Mouse (Mus musculus) liver, adult (tissue): ENCODE data around the gene Lrrc10b.

Source experiments
- GATA4 ChIP-seq: IDR thresholded peaks from 2 replicates; pipeline ENCODE4 v1.6.1; 2014; ENCODE audit warnings: mild to moderate bottlenecking, low read length; ENCODE audit not compliant: insufficient replicate concordance

Gene Lrrc10b

DNA sequence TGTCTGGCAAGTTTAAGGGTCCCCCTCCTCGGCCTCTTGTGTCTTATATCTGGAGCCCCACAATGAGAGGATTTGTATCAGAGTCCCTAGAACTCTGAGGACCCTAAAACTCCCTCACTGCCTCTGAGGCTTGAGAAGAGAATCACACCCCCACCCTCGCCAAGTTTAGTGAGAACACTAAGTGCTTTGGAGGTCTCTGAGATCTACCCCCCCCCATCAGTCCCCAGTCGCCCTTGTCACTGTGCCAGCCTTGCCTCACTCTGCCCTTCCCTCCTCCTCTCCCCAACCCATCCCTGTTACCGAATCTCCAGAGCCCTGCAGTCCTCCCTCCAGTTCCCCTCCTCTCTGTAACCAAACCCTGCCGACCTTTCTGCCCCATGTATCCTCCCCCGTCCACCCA lies 30.5 kb downstream of the Lrrc10b start:
- TF ChIP-seq GATA4 = no peak

- TF ChIP-seq GATA4 = no peak
These were observed 31.0 kb downstream of the Lrrc10b start for GRCm38 (mm10) chr19:10426312-10426711.

GRCm38 (mm10) chr19:10425484-10426270 lies 31.6 kb downstream of the Lrrc10b start:
- TF ChIP-seq GATA4 = no peak

DNA sequence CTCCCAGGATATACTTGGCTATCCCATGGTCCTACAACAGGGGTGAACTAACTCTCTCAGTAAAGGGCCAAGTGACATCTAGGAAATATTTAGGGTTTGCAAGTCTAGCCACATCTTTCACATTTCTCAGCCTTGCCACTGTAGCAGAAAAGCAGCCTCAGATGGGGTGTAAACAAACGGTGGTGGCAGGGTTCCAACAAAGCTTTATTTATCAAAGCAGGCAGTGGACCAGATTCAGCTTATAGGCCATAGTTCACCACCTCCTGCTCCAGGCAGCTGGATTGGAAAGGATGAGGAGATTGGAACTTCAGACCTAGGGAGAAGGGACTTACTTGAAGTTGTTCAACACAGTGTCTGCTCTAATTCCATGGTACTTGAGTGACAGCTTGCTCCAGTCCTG lies 32.5 kb downstream of the Lrrc10b start:
- TF ChIP-seq GATA4 = no peak

DNA sequence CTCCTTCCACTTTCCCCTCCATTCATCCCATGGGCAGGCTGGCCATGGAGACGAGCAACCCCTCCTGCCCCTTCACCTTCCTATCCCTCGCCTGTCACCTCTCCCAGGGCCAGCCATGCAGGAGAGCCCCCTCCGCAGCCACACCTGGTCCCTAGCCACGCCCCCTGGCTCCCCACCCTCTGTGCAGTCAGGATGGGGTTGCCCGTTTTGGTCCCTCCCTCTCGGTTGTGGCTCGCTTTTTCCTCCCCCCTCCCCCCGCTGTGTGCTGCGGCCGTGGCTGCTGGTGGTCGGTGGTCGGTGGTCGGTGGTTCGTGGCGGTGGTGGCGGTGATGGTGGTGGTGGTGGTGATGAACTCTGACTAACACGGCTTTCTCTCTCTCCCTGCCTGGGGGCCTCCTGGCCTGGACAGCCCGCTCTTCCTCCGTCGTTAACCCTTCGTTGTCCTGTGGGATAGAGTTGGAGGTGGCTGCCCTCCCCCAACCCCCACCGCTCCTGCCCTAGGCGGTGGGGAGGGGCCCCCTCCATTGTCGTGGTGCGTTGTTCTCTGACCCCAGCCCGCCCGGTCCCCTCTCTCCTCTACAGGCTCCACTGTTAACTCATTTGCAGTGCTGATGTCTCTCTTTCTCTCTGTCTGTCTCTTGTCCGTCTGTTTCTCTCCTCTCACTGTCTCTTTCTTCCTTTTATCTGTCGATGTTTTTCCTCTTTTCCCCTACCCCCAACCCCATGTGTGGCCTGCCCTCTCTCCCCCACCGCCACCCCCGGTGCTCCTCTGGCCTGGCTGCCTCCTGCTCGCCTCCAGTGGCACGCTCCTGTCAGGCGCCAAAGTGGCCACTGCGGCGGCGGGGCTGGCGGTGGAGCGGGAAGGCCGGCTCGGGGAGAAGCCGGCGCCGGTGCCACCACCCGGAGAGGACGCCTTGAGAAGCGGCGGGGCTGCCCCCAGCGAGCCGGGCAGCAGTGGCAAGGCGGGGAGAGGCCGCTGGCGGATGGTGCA lies 35.0 kb downstream of the Lrrc10b start:
- no peak for TF ChIP-seq GATA4

- TF ChIP-seq GATA4 = no peak
These were observed 39.8 kb downstream of the Lrrc10b start for GRCm38 (mm10) chr19:10417436-10417835.

- TF ChIP-seq GATA4 = no peak
These were observed 40.4 kb downstream of the Lrrc10b start for GRCm38 (mm10) chr19:10416889-10417288.

- TF ChIP-seq GATA4 = no peak
These were observed 41.8 kb downstream of the Lrrc10b start for GRCm38 (mm10) chr19:10415508-10415907.

GRCm38 (mm10) chr19:10413701-10414242 lies 43.5 kb downstream of the Lrrc10b start:
- no peak for TF ChIP-seq GATA4
